8 mouse cellular contexts compared by ENCODE assay signal in the genomic region with DNA sequence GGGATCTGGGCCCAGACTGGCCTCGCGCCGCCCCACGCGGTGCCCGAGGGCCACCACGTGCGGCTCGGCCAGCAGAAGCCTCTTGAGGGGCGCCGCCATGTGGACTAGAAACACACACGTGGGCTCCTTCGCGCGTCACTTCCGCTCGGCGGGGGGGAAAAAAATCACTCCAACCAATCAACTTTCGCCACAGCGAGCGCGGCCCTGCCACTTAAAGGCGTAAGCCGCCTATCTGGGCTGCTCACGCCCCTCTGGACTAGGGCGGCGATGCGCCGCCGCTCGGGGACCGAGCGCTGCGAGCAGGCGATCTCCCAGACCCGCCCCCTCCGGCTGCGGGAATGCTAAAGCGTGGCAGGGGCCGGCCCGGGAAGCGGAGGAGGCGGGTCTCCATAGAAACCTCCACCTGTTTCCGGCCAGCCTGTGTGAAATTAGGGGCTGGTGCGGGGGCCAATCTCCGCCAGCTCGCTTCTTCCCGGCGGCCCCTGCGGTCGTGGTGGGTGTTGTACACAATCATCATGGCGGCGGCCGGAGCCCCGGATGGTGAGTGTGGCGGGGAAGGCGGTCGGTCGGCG. TPM values are rescaled to one million over a fixed set of nuclear protein-coding genes. Genes with fewer than 3 reads are reported as not detected.
DNase-seq lines count a peak whose midpoint lies in the region; ATAC-seq and TF ChIP-seq lines count a peak whose summit lies in the region.

Gene Ubfd1 (plus strand): TSS at position 231 of the 572 bp plus-strand sequence.
Gene Ears2 (minus strand): TSS at position 319 of the 572 bp plus-strand sequence.

- H3K4me2 ChIP-seq in forebrain, embryonic 14.5 days (ENCODE audit: low read length): peak within 1 kb of the TSS; percentile 68
- H3K4me2 ChIP-seq in neural tube, embryonic 15.5 days: peak within 1 kb of the TSS; percentile 79

- TF ChIP-seq CTCF in ES-Bruce4 (IDR thresholded peaks at IDR 0.05; ENCODE audit: low read depth, low read length): no peak

- peak within 1 kb of the TSS; percentile 84 for H3K9ac ChIP-seq in ES-Bruce4 (ENCODE audit: low read depth, poor library complexity, severe bottlenecking)
- peak within 1 kb of the TSS; percentile 93 for H3K9ac ChIP-seq in forebrain, embryonic 14.5 days (ENCODE audit: low read length)
- peak within 1 kb of the TSS; percentile 98 for H3K9ac ChIP-seq in neural tube, embryonic 15.5 days (replicated peaks)

- under 1% methylated on average over 59 of the region's 60 CpGs for WGBS in forebrain, embryonic 14.5 days
- 0% methylated on average over 57 of the region's 60 CpGs for WGBS in neural tube, embryonic 15.5 days

- no peaks in the 10 kb centered on the region for H3K9me3 ChIP-seq in ES-Bruce4 (replicated peaks; ENCODE audit: control insufficient read depth, insufficient read depth, low read length, poor library complexity, severe bottlenecking)
- H3K9me3 ChIP-seq in forebrain, embryonic 14.5 days (replicated peaks; ENCODE audit: control insufficient read depth, low read length): no peaks in the 10 kb centered on the region
- H3K9me3 ChIP-seq in neural tube, embryonic 15.5 days (replicated peaks): no peaks in the 10 kb centered on the region

- peak within 1 kb of the TSS; percentile 85 for H3K27ac ChIP-seq in ES-Bruce4 (ENCODE audit: insufficient read depth, low read length)
- peak within 1 kb of the TSS; percentile 95 for H3K27ac ChIP-seq in forebrain, embryonic 14.5 days (ENCODE audit: low read depth, low read length)
- peak within 1 kb of the TSS; percentile 97 for H3K27ac ChIP-seq in neural tube, embryonic 15.5 days (replicated peaks)

- no peak for TF ChIP-seq EP300 in ES-Bruce4 (IDR thresholded peaks at IDR 0.05; ENCODE audit: insufficient read depth, low read depth, low read length)

- H3K4me1 ChIP-seq in ES-Bruce4 (ENCODE audit: control insufficient read depth, insufficient read depth, low read length): no peaks in the 10 kb centered on the region
- peaks cover 10% of the 10 kb centered on the region for H3K4me1 ChIP-seq in forebrain, embryonic 14.5 days (ENCODE audit: control insufficient read depth, insufficient read depth, low read length)
- peaks cover 38% of the 10 kb centered on the region for H3K4me1 ChIP-seq in neural tube, embryonic 15.5 days

- H3K4me3 ChIP-seq in ES-Bruce4 (ENCODE audit: low read depth, low read length): peak within 1 kb of the TSS; percentile 78
- H3K4me3 ChIP-seq in forebrain, embryonic 14.5 days (ENCODE audit: low read depth, low read length): peak within 1 kb of the TSS; percentile 100
- peak within 1 kb of the TSS; percentile 99 for H3K4me3 ChIP-seq in neural tube, embryonic 15.5 days (replicated peaks)

- no peak for TF ChIP-seq POLR2A in ES-Bruce4 (IDR thresholded peaks at IDR 0.05; ENCODE audit: insufficient read depth, low read length)

- ATAC-seq in cerebellum, adult (ENCODE audit: insufficient number of reproducible peaks, low FRiP score, low TSS enrichment): peak; percentile 93
- peak; percentile 98 for ATAC-seq in forebrain, embryonic 14.5 days
- ATAC-seq in neural tube, embryonic 15.5 days (ENCODE audit: low FRiP score): peak; percentile 97

- H3K36me3 ChIP-seq in ES-Bruce4 (ENCODE audit: control insufficient read depth, insufficient read depth, low read length, poor library complexity, severe bottlenecking): peaks cover 32% of the 10 kb centered on the region
- peaks cover 40% of the 10 kb centered on the region for H3K36me3 ChIP-seq in forebrain, embryonic 14.5 days (ENCODE audit: control insufficient read depth, insufficient read depth, low read length)
- H3K36me3 ChIP-seq in neural tube, embryonic 15.5 days: peaks cover 20% of the 10 kb centered on the region

- no peaks in the 10 kb centered on the region for H3K27me3 ChIP-seq in ES-Bruce4 (ENCODE audit: control insufficient read depth, insufficient read depth, low read length, poor library complexity, severe bottlenecking)
- H3K27me3 ChIP-seq in forebrain, embryonic 14.5 days (replicated peaks; ENCODE audit: control insufficient read depth, insufficient read depth, low read length): no peaks in the 10 kb centered on the region
- no peaks in the 10 kb centered on the region for H3K27me3 ChIP-seq in neural tube, embryonic 15.5 days (replicated peaks)

- intact Hi-C loops in heart, postnatal 14 days (cut with DNase I): loop anchor here (5.0 kb wide), 1 partner anchor 35 kb away; no protein-coding TSS in a partner anchor

- DNase-seq in forebrain, embryonic 14.5 days (ENCODE audit: low spot score): peak; percentile 97
- peak; percentile 94 to 95 for DNase-seq in heart, postnatal 14 days
- peak; percentile 96 for DNase-seq in layer of hippocampus, adult 11-12 months (ENCODE audit: low spot score)
- peak; percentile 96 for DNase-seq in lung, adult 18-20 months
- peak; percentile 97 for DNase-seq in testis, postnatal 14 days (ENCODE audit: low spot score)

RNA-seq across cellular contexts. Expression of gene Ubfd1, which starts in this region (rescaled TPM):
- 73.6 and 75.4 TPM in 2 replicates for polyA plus RNA-seq in ES-Bruce4 (2011; ENCODE audit: insufficient read depth, insufficient read length, low read depth, missing spikeins)
- polyA plus RNA-seq in forebrain, embryonic 14.5 days (2014; fragmentation: Nextera tagmentation; extraction: Ambion mirVana): 69.9 and 76.5 TPM in 2 replicates
- total RNA-seq in heart, postnatal 14 days (2021): 10 to 100 TPM; 33.0 to 39.6 TPM
- 71.5 and 73.3 TPM in 2 replicates for polyA plus RNA-seq in neural tube, embryonic 15.5 days (2015; fragmentation: Nextera tagmentation; extraction: Ambion mirVana)

RNA-seq across cellular contexts. Expression of gene Ears2, which starts in this region (rescaled TPM):
- polyA plus RNA-seq in ES-Bruce4 (2011; ENCODE audit: insufficient read depth, insufficient read length, low read depth, missing spikeins): 12.4 and 12.5 TPM in 2 replicates
- polyA plus RNA-seq in forebrain, embryonic 14.5 days (2014; fragmentation: Nextera tagmentation; extraction: Ambion mirVana): 11.8 TPM in 2 replicates
- 10 to 100 TPM; 10.0 to 12.6 TPM for total RNA-seq in heart, postnatal 14 days (2021)
- 9.6 and 11.5 TPM in 2 replicates for polyA plus RNA-seq in neural tube, embryonic 15.5 days (2015; fragmentation: Nextera tagmentation; extraction: Ambion mirVana)

Comparison
In these comparisons a context has a peak if more than half of its experiments do, and no peak if none do; other contexts are left out.
1. Peak in every context shown above with its lines: DNase-seq, ATAC-seq, H3K4me3 ChIP-seq and H3K27ac ChIP-seq.